Mouse (Mus musculus) CD4-positive, CD25-positive, alpha-beta regulatory T cell, adult 9 weeks (primary cell): ENCODE measurements around the gene Olfr799. TPM values are rescaled to one million over a fixed set of nuclear protein-coding genes. Genes with fewer than 3 reads are reported as not detected.

Experiments used
- polyA plus RNA-seq: library from polyadenylated mRNA; unstranded; fragments of 100-300 nt; shearing (Covaris generic); gene quantifications from one replicate; pipeline ENCODE4 v1.2.1, GENCODE M21; 2017

Gene Olfr799
- polyA plus RNA-seq = not detected

GRCm38 (mm10) chr10:129637184-129637583, at the start of gene Olfr799:
Olfr799 (plus strand) TSS chr10:129637484.

GRCm38 (mm10) chr10:129612470-129612869, 24.8 kb upstream of the Olfr799 start, which contains the start of gene Olfr796:
Olfr796 (minus strand) TSS chr10:129612570.

GRCm38 (mm10) chr10:129627834-129628233, 9.4 kb upstream of the Olfr799 start, which contains the start of gene Olfr798:
Olfr798 (minus strand) TSS chr10:129627934.

GRCm38 (mm10) chr10:129657394-129657793, 20.1 kb downstream of the Olfr799 start, which contains the start of gene Olfr800:
Olfr800 (plus strand) TSS chr10:129657694.

GRCm38 (mm10) chr10:129673765-129674164, 36.5 kb downstream of the Olfr799 start, which contains the start of gene Olfr801:
Olfr801 (minus strand) TSS chr10:129673865.

GRCm38 (mm10) chr10:129688069-129688468, 50.8 kb downstream of the Olfr799 start, which contains the start of gene Olfr802:
Olfr802 (minus strand) TSS chr10:129688169.

GRCm38 (mm10) chr10:129694186-129694585, 56.9 kb downstream of the Olfr799 start, which contains the start of gene Olfr803:
Olfr803 (minus strand) TSS chr10:129694286.

Other genes starting within 250 kb of the Olfr799 start
- not detected for gene Olfr785, start 232.1 kb upstream of the Olfr799 start, polyA plus RNA-seq
- not detected for gene Olfr786, start 210.2 kb upstream of the Olfr799 start, polyA plus RNA-seq
- gene Olfr787, start 175.6 kb upstream of the Olfr799 start, polyA plus RNA-seq = not detected
- not detected for gene Olfr788, start 166.5 kb upstream of the Olfr799 start, polyA plus RNA-seq
- gene Olfr789, start 152.7 kb upstream of the Olfr799 start, polyA plus RNA-seq = not detected
- gene Olfr790, start 139.0 kb upstream of the Olfr799 start, polyA plus RNA-seq = not detected
- not detected for gene Olfr791, start 115.7 kb upstream of the Olfr799 start, polyA plus RNA-seq
- gene Olfr792, start 98.3 kb upstream of the Olfr799 start, polyA plus RNA-seq = not detected
- not detected for gene Olfr794, start 69.8 kb upstream of the Olfr799 start, polyA plus RNA-seq
- not detected for gene Olfr796, start 24.9 kb upstream of the Olfr799 start, polyA plus RNA-seq
- 0.07 TPM for gene Olfr798, start 9.6 kb upstream of the Olfr799 start, polyA plus RNA-seq
- gene Olfr800, start 20.2 kb downstream of the Olfr799 start, polyA plus RNA-seq = not detected
- gene Olfr801, start 36.4 kb downstream of the Olfr799 start, polyA plus RNA-seq = not detected
- gene Olfr802, start 50.7 kb downstream of the Olfr799 start, polyA plus RNA-seq = not detected
- not detected for gene Olfr803, start 56.8 kb downstream of the Olfr799 start, polyA plus RNA-seq
- not detected for gene Olfr804, start 65.7 kb downstream of the Olfr799 start, polyA plus RNA-seq
- gene Olfr805, start 91.9 kb downstream of the Olfr799 start, polyA plus RNA-seq = not detected
- not detected for gene Olfr806, start 104.4 kb downstream of the Olfr799 start, polyA plus RNA-seq
- not detected for gene Olfr807, start 120.3 kb downstream of the Olfr799 start, polyA plus RNA-seq
- gene Olfr808, start 128.0 kb downstream of the Olfr799 start, polyA plus RNA-seq = not detected
- not detected for gene Olfr809, start 137.2 kb downstream of the Olfr799 start, polyA plus RNA-seq
- gene Olfr810, start 157.4 kb downstream of the Olfr799 start, polyA plus RNA-seq = not detected
- gene Olfr811, start 166.9 kb downstream of the Olfr799 start, polyA plus RNA-seq = not detected
- gene Olfr812, start 208.6 kb downstream of the Olfr799 start, polyA plus RNA-seq = not detected
- not detected for gene Olfr813, start 217.9 kb downstream of the Olfr799 start, polyA plus RNA-seq
- gene Olfr814, start 242.4 kb downstream of the Olfr799 start, polyA plus RNA-seq = not detected